18 mouse cellular contexts compared by ENCODE assay signal in genomic region chr11:106056819-106057491, GRCm38 (mm10). TPM values are rescaled to one million over a fixed set of nuclear protein-coding genes. Genes with fewer than 3 reads are reported as not detected.
DNase-seq lines count a peak whose midpoint lies in the region; ATAC-seq and TF ChIP-seq lines count a peak whose summit lies in the region.
"Had no signal": no experiment of that assay in that cellular context is flagged by ENCODE, and none has a peak within 500 bp of the region (broad histone marks: within the 10 kb centered on the region; RNA-seq: fewer than 3 reads in every experiment).

No protein-coding gene starts in this region.

- no peak overlapping the region for H3K4me3 ChIP-seq in layer of hippocampus, adult 2 months
- H3K4me3 ChIP-seq in midbrain, postnatal 0 days (ENCODE audit: low read depth, low read length) = no peak overlapping the region
- no peak overlapping the region for H3K4me3 ChIP-seq in hindbrain, embryonic 13.5 days
- H3K4me3 ChIP-seq: heart, embryonic 13.5 days; hindbrain, embryonic 15.5 days; left cerebral cortex, adult 2 months; neural tube, embryonic 12.5 days had no signal

- H3K9me3 ChIP-seq in midbrain, postnatal 0 days (ENCODE audit: low read length) = no peaks in the 10 kb centered on the region
- H3K9me3 ChIP-seq in hindbrain, embryonic 13.5 days = no peaks in the 10 kb centered on the region
- H3K9me3 ChIP-seq: heart, embryonic 13.5 days; hindbrain, embryonic 15.5 days; neural tube, embryonic 12.5 days had no signal

- H3K4me1 ChIP-seq in midbrain, postnatal 0 days (ENCODE audit: insufficient read depth, low read length) = no peaks in the 10 kb centered on the region
- H3K4me1 ChIP-seq in hindbrain, embryonic 13.5 days (replicated peaks) = no peaks in the 10 kb centered on the region
- H3K4me1 ChIP-seq: heart, embryonic 13.5 days; hindbrain, embryonic 15.5 days; neural tube, embryonic 12.5 days had no signal

- peak overlapping the region; percentile 18; the same call in 1 of the 2 replicates for H3K27ac ChIP-seq in layer of hippocampus, adult 2 months
- no peak overlapping the region for H3K27ac ChIP-seq in midbrain, postnatal 0 days (ENCODE audit: low read depth, low read length)
- no peak overlapping the region for H3K27ac ChIP-seq in hindbrain, embryonic 13.5 days
- H3K27ac ChIP-seq: heart, embryonic 13.5 days; hindbrain, embryonic 15.5 days; left cerebral cortex, adult 2 months; neural tube, embryonic 12.5 days had no signal

- H3K4me2 ChIP-seq in midbrain, postnatal 0 days (ENCODE audit: low read depth, low read length, poor library complexity, severe bottlenecking) = no peak overlapping the region
- H3K4me2 ChIP-seq in hindbrain, embryonic 13.5 days = no peak overlapping the region
- H3K4me2 ChIP-seq: heart, embryonic 13.5 days; hindbrain, embryonic 15.5 days; midbrain, embryonic 11.5 days; neural tube, embryonic 12.5 days had no signal

- no peaks in the 10 kb centered on the region for H3K27me3 ChIP-seq in midbrain, postnatal 0 days (ENCODE audit: insufficient read depth, low read length)
- H3K27me3 ChIP-seq in hindbrain, embryonic 13.5 days = no peaks in the 10 kb centered on the region
- H3K27me3 ChIP-seq: heart, embryonic 13.5 days; hindbrain, embryonic 15.5 days; neural tube, embryonic 12.5 days; Patski had no signal

- peak; percentile 72 for ATAC-seq in megakaryocyte, adult 5-6 weeks (ENCODE audit: poor library complexity, severe bottlenecking)
- no peak for ATAC-seq in midbrain, postnatal 0 days (ENCODE audit: low FRiP score)
- no peak for ATAC-seq in hindbrain, embryonic 13.5 days (ENCODE audit: low FRiP score)
- ATAC-seq: Patski had no signal

- no peak for DNase-seq in layer of hippocampus, adult 2 months (ENCODE audit: low spot score in 2 of 2)
- no peak for DNase-seq in layer of hippocampus, adult 9-11 months
- DNase-seq in induced T-regulatory cell, adult 2 months (ENCODE audit: low read depth) = peak; percentile 62
- peak; percentile 54 for DNase-seq in thymus, postnatal 4 days
- DNase-seq in midbrain, postnatal 0 days (ENCODE audit: low spot score) = no peak
- no peak for DNase-seq in layer of hippocampus, postnatal 14 days (ENCODE audit: low spot score in 2 of 2)
- DNase-seq: adrenal gland, postnatal 25 days; cerebellum, adult 2 months; kidney, postnatal 10 days had no signal

- TF ChIP-seq CTCF in layer of hippocampus, adult 2 months (conservative IDR thresholded peaks at IDR 0.05) = no peak
- TF ChIP-seq CTCF in midbrain, postnatal 0 days (IDR thresholded peaks at IDR 0.05) = no peak

- peaks cover 72% of the 10 kb centered on the region for H3K36me3 ChIP-seq in midbrain, postnatal 0 days (ENCODE audit: insufficient read depth, low read length)
- H3K36me3 ChIP-seq in hindbrain, embryonic 13.5 days = peaks cover 85% of the 10 kb centered on the region

- 93% methylated on average over 8 of the region's 8 CpGs for WGBS in midbrain, postnatal 0 days
- 95% methylated on average over 8 of the region's 8 CpGs for WGBS in hindbrain, embryonic 13.5 days

- H3K9ac ChIP-seq in midbrain, postnatal 0 days (replicated peaks; ENCODE audit: low read length, poor library complexity, severe bottlenecking) = no peak overlapping the region
- no peak overlapping the region for H3K9ac ChIP-seq in hindbrain, embryonic 13.5 days
- H3K9ac ChIP-seq: heart, embryonic 13.5 days; hindbrain, embryonic 15.5 days; neural tube, embryonic 12.5 days had no signal

RNA-seq across cellular contexts. Expression of gene Taco1, which starts 8.9 kb away (rescaled TPM):
- 10 to 100 TPM; 20.4 to 21.3 TPM for total RNA-seq in layer of hippocampus, adult 2 months (2021)
- 2.9 and 4.2 TPM in 2 replicates for total RNA-seq in megakaryocyte, adult 5-6 weeks (2015)
- 9.3 and 10.2 TPM in 2 replicates for total RNA-seq in megakaryocyte, adult 5-6 weeks (2017)
- 17.3 and 18.6 TPM in 2 replicates for total RNA-seq in midbrain, postnatal 0 days (2014; rRNA removed)
- 5.1 and 5.8 TPM in 2 replicates for polyA plus RNA-seq in midbrain, postnatal 0 days (2015; fragmentation: Nextera tagmentation; extraction: Ambion mirVana)
- total RNA-seq in layer of hippocampus, postnatal 14 days (2021) = 10 to 100 TPM; 17.3 to 18.1 TPM
- 8.1 and 8.4 TPM in 2 replicates for polyA plus RNA-seq in hindbrain, embryonic 13.5 days (2015; fragmentation: Nextera tagmentation; extraction: Ambion mirVana)

RNA-seq across cellular contexts. Expression of gene Dcaf7, which starts 20.3 kb away (rescaled TPM):
- total RNA-seq in layer of hippocampus, adult 2 months (2021) = 100 to 1,000 TPM; 138 to 143 TPM
- total RNA-seq in megakaryocyte, adult 5-6 weeks (2015) = 40.4 and 42.5 TPM in 2 replicates
- 45.6 and 49.4 TPM in 2 replicates for total RNA-seq in megakaryocyte, adult 5-6 weeks (2017)
- total RNA-seq in midbrain, postnatal 0 days (2014; rRNA removed) = 313 and 343 TPM in 2 replicates
- 166 and 170 TPM in 2 replicates for polyA plus RNA-seq in midbrain, postnatal 0 days (2015; fragmentation: Nextera tagmentation; extraction: Ambion mirVana)
- total RNA-seq in layer of hippocampus, postnatal 14 days (2021) = 100 to 1,000 TPM; 159 to 180 TPM
- 117 and 123 TPM in 2 replicates for polyA plus RNA-seq in hindbrain, embryonic 13.5 days (2015; fragmentation: Nextera tagmentation; extraction: Ambion mirVana)

RNA-seq across cellular contexts. Expression of gene Map3k3, which starts 27.5 kb away (rescaled TPM):
- 10 to 100 TPM; 31.5 to 33.0 TPM for total RNA-seq in layer of hippocampus, adult 2 months (2021)
- 45.0 and 50.4 TPM in 2 replicates for total RNA-seq in megakaryocyte, adult 5-6 weeks (2015)
- total RNA-seq in megakaryocyte, adult 5-6 weeks (2017) = 67.4 and 81.8 TPM in 2 replicates
- total RNA-seq in midbrain, postnatal 0 days (2014; rRNA removed) = 26.0 and 26.4 TPM in 2 replicates
- 7.8 and 9.2 TPM in 2 replicates for polyA plus RNA-seq in midbrain, postnatal 0 days (2015; fragmentation: Nextera tagmentation; extraction: Ambion mirVana)
- total RNA-seq in layer of hippocampus, postnatal 14 days (2021) = 10 to 100 TPM; 25.5 to 29.3 TPM
- polyA plus RNA-seq in hindbrain, embryonic 13.5 days (2015; fragmentation: Nextera tagmentation; extraction: Ambion mirVana) = 15.1 and 15.7 TPM in 2 replicates

RNA-seq across cellular contexts. Expression of gene Kcnh6, which starts 49.0 kb away (rescaled TPM):
- total RNA-seq in layer of hippocampus, adult 2 months (2021) = 1 to 10 TPM; 1.1 to 1.4 TPM
- total RNA-seq in megakaryocyte, adult 5-6 weeks (2015) = 0.07 TPM in 1 of 2 replicates, not detected in the other
- total RNA-seq in megakaryocyte, adult 5-6 weeks (2017) = not detected in 2 replicates
- total RNA-seq in midbrain, postnatal 0 days (2014; rRNA removed) = 3.1 TPM in 2 replicates
- polyA plus RNA-seq in midbrain, postnatal 0 days (2015; fragmentation: Nextera tagmentation; extraction: Ambion mirVana) = 2.8 and 3.1 TPM in 2 replicates
- total RNA-seq in layer of hippocampus, postnatal 14 days (2021) = under 1 TPM; 0.60 to 0.98 TPM
- 1.7 and 2.3 TPM in 2 replicates for polyA plus RNA-seq in hindbrain, embryonic 13.5 days (2015; fragmentation: Nextera tagmentation; extraction: Ambion mirVana)
- total RNA-seq: liver, adult 2 months had no signal
- polyA plus RNA-seq: liver, adult 2 months; Patski had no signal

Comparison
In these comparisons a context has a peak if more than half of its experiments do, and no peak if none do; other contexts are left out.
1. DNase-seq: peak in induced T-regulatory cell, adult 2 months (single experiment) and thymus, postnatal 4 days (single experiment); none in layer of hippocampus, adult 2 months (0 of 2), layer of hippocampus, adult 9-11 months (single experiment), midbrain, postnatal 0 days (single experiment) and layer of hippocampus, postnatal 14 days (0 of 2).